Mouse (Mus musculus): ENCODE measurements around the gene Wdr73.

DNA sequence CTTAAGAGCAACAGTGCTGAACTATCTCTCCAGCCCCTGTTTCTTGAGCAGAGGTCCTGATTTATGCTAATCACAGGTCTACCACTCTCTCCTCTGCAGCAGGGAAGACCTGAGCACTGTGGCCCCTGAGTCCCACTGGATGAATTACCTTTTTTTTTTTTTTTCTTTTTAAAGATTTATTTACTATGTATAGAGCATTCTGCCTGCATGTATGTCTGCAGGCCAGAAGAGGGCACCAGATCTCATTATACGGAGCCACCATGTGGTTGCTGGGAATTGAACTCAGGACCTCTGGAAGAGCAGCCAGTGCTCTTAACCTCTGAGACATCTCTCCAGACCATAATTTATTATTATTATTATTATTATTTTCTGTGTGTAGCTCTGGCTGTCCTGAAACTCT is 15.4 kb downstream of the Wdr73 start:
- TF ChIP-seq CTCF (IDR thresholded peaks at IDR 0.05; ENCODE audit: extremely low read depth, insufficient read length, insufficient replicate concordance, low read depth, low read length) (peak; percentile 26; the same call in 1 of the 2 replicates), POLR2A (IDR thresholded peaks at IDR 0.05; ENCODE audit: low read depth, low read length) (no peak)
